Mouse (Mus musculus) forebrain, embryonic 13.5 days (tissue): Measurements from ENCODE around the gene Grcc10. TPM values are rescaled to one million over a fixed set of nuclear protein-coding genes. Genes with fewer than 3 reads are reported as not detected.

Experiments
- ATAC-seq: fragments of 200-750 bp; cut with Nextera tagmentation; 2 replicates; pipeline ENCODE4 v1.8.0; 2017
- H3K27ac ChIP-seq: fragments of 300-500 bp; sonication (generic); 2 replicates; pipeline ENCODE4 v1.5.1; 2015; ENCODE audit warnings: inconsistent platforms, mild to moderate bottlenecking, moderate library complexity
- H3K27me3 ChIP-seq: fragments of 300-500 bp; sonication (generic); 2 replicates; pipeline ENCODE4 v1.6.1; 2015; ENCODE audit warnings: mild to moderate bottlenecking, inconsistent platforms
- H3K36me3 ChIP-seq: fragments of 300-500 bp; sonication (generic); 2 replicates; pipeline ENCODE4 v1.6.1; 2015; ENCODE audit warnings: mild to moderate bottlenecking, inconsistent platforms; ENCODE audit not compliant: poor library complexity, severe bottlenecking
- H3K4me1 ChIP-seq: fragments of 300-500 bp; sonication (generic); 2 replicates; pipeline ENCODE4 v1.6.1; 2015; ENCODE audit warnings: inconsistent platforms
- H3K4me2 ChIP-seq: fragments of 300-500 bp; sonication (generic); 2 replicates; pipeline ENCODE4 v1.6.1; 2015; ENCODE audit warnings: inconsistent platforms, mild to moderate bottlenecking, moderate library complexity
- H3K4me3 ChIP-seq: fragments of 300-500 bp; sonication (generic); 2 replicates; pipeline ENCODE4 v1.5.1; 2015; ENCODE audit warnings: mild to moderate bottlenecking, inconsistent platforms
- H3K9ac ChIP-seq: fragments of 300-500 bp; sonication (generic); 2 replicates; pipeline ENCODE4 v1.6.1; 2015; ENCODE audit warnings: mild to moderate bottlenecking, inconsistent platforms
- H3K9me3 ChIP-seq: fragments of 300-500 bp; sonication (generic); replicated peaks from 2 replicates; pipeline ENCODE4 v1.6.1; 2016; ENCODE audit warnings: inconsistent platforms
- WGBS: fragments of 180-500 bp; shearing (Covaris S2); methylation state at CpG from one replicate; pipeline ENCODE4 v1.1.7; 2015; 5-methylcytosine and 5-hydroxymethylcytosine counted together
- polyA plus RNA-seq: library from polyadenylated mRNA; unstranded; fragments of >200 nt; fragmentation: Nextera tagmentation; extraction: Ambion mirVana; gene quantifications from 2 replicates; pipeline ENCODE4 v1.2.1, GENCODE M21; 2015

Grcc10 gene
- polyA plus RNA-seq, 1 experiment from 2014 or later = 699 TPM

- Histone ChIP-seq H3K4me3 (peak within 1 kb of the TSS; percentile 78), H3K27ac (peak within 1 kb of the TSS; percentile 98), H3K4me2 (peak within 1 kb of the TSS; percentile 77), H3K4me1 (peaks cover 54% of the 10 kb centered on the region), H3K9me3 (no peaks in the 10 kb centered on the region), H3K36me3 (peaks cover 13% of the 10 kb centered on the region; the same call in 1 of the 2 replicates), H3K9ac (peak within 1 kb of the TSS; percentile 97), H3K27me3 (no peaks in the 10 kb centered on the region)
- ATAC-seq = peak; percentile 62
- under 1% methylated on average over 34 of the region's 100 CpGs for WGBS
These were observed 14.8 kb upstream of the Grcc10 start, which contains the start of the genes Gm45234 and Atn1 for GRCm38 (mm10) chr6:124755831-124756595. Gene Gm45234, minus strand, starts transcription at chr6:124756021. Gene Atn1, minus strand, starts transcription at chr6:124756524.

DNA sequence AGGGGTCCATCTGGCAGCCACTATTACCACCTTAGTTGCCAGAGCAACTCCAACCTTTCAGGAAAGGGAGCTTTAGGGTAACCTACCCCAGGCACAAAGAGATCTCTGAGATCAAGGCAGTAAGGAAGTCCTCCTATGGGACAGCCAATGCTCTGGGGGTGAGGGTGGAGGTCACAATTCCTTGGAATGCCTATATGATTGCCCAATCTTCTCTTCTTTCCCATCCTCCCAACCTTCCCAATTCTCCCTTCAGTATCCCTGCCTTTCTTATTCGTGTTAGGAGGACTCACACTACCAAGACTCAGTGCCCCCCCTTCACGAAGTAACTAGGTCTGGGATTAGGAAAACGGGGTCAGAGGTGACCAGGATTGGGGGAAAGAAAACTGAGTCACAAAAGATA, 14.1 kb upstream of the Grcc10 start:
- Histone ChIP-seq H3K27ac (peak overlapping the region; percentile 98), H3K4me2 (peak overlapping the region; percentile 77), H3K9me3 (no peaks in the 10 kb centered on the region), H3K4me3 (peak overlapping the region; percentile 78), H3K36me3 (peaks cover 14% of the 10 kb centered on the region; the same call in 1 of the 2 replicates), H3K27me3 (no peaks in the 10 kb centered on the region), H3K4me1 (peaks cover 54% of the 10 kb centered on the region), H3K9ac (peak overlapping the region; percentile 97)
- ATAC-seq = no peak
- WGBS = 3% methylated on average over 3 of the region's 3 CpGs

DNA sequence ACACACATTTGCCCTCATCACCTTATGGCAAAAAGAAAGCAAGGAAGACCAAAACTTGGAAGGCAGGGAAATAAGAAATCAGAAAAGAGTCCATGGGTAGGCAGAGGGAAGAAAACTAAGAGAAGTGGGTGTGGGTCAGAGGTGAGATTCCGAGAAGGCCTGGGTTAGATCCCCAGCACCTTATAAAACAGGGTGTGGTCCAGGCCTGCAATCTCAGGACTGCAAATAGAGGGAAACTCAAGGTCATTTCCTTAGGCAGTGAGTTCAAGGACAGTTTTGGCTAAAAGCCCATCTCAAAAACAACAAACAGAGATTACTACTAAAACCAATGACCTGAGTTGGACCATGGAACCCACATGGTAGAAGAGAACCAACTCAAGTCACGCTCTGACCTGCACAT, 12.7 kb upstream of the Grcc10 start:
- Histone ChIP-seq H3K4me3 (no peak overlapping the region), H3K36me3 (peaks cover 29% of the 10 kb centered on the region), H3K27me3 (no peaks in the 10 kb centered on the region), H3K4me2 (no peak overlapping the region), H3K9me3 (no peaks in the 10 kb centered on the region), H3K9ac (no peak overlapping the region), H3K27ac (no peak overlapping the region), H3K4me1 (peaks cover 47% of the 10 kb centered on the region)
- ATAC-seq = no peak
- WGBS = 95% methylated on average over 2 of the region's 2 CpGs

DNA sequence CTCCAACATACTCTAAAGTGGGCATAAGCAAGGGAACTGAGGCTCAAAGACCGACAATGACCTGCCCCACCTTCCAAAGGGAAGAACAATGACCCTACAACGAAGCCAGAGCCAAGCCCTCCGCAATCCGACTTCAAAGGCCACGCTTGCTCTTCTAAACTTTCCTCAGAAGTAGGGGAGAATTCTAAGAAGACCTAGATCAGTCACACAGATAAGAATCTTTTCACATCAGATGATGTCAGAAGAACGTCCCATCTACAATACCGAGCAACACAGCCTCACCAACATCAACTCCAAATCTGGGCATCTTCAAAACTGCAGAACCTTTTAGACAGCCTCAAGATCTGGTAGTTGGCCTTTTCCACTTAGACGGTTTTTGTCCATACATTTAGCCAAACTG, 9.2 kb upstream of the Grcc10 start:
- 86% methylated on average over 8 of the region's 8 CpGs for WGBS
- Histone ChIP-seq H3K27me3 (no peaks in the 10 kb centered on the region), H3K36me3 (peaks cover 53% of the 10 kb centered on the region), H3K4me3 (no peak overlapping the region), H3K27ac (no peak overlapping the region), H3K9ac (no peak overlapping the region), H3K4me2 (no peak overlapping the region), H3K4me1 (peaks cover 43% of the 10 kb centered on the region), H3K9me3 (no peaks in the 10 kb centered on the region)
- ATAC-seq = no peak

- H3K9me3 ChIP-seq = no peaks in the 10 kb centered on the region
- H3K27me3 ChIP-seq = no peaks in the 10 kb centered on the region
- peaks cover 74% of the 10 kb centered on the region for H3K36me3 ChIP-seq
- H3K9ac ChIP-seq = peak overlapping the region; percentile 84; the same call in 1 of the 2 replicates
- 93% methylated on average over 7 of the region's 7 CpGs for WGBS
- peaks cover 28% of the 10 kb centered on the region for H3K4me1 ChIP-seq
- H3K4me2 ChIP-seq = peak overlapping the region; percentile 95
- no peak for ATAC-seq
- H3K4me3 ChIP-seq = peak overlapping the region; percentile 54
- H3K27ac ChIP-seq = no peak overlapping the region
These were observed 5.8 kb upstream of the Grcc10 start for GRCm38 (mm10) chr6:124746654-124747632.

DNA sequence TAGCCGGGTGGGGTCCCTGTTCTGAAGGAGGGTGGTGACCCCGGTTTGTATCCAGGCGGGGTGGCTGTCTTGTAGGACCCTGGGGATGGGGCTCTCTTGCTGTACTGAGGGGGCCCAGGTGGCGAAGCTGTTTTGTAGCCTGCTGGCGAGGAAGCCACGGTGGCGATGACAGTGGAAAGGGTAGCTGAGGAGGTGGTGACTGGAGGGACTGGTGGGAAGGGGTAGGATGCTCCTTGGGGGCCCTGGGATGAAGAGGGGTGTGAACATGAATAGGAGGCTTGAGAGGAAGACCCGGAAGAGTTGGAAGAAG, 5.1 kb upstream of the Grcc10 start:
- H3K27me3 ChIP-seq = no peaks in the 10 kb centered on the region
- peak; percentile 11 for ATAC-seq
- WGBS = 17% methylated on average over 8 of the region's 8 CpGs
- peak overlapping the region; percentile 95 for H3K4me2 ChIP-seq
- H3K4me3 ChIP-seq = peak overlapping the region; percentile 54
- no peaks in the 10 kb centered on the region for H3K9me3 ChIP-seq
- H3K36me3 ChIP-seq = peaks cover 70% of the 10 kb centered on the region
- H3K9ac ChIP-seq = peak overlapping the region; percentile 84
- peaks cover 33% of the 10 kb centered on the region for H3K4me1 ChIP-seq
- peak overlapping the region; percentile 90 for H3K27ac ChIP-seq

DNA sequence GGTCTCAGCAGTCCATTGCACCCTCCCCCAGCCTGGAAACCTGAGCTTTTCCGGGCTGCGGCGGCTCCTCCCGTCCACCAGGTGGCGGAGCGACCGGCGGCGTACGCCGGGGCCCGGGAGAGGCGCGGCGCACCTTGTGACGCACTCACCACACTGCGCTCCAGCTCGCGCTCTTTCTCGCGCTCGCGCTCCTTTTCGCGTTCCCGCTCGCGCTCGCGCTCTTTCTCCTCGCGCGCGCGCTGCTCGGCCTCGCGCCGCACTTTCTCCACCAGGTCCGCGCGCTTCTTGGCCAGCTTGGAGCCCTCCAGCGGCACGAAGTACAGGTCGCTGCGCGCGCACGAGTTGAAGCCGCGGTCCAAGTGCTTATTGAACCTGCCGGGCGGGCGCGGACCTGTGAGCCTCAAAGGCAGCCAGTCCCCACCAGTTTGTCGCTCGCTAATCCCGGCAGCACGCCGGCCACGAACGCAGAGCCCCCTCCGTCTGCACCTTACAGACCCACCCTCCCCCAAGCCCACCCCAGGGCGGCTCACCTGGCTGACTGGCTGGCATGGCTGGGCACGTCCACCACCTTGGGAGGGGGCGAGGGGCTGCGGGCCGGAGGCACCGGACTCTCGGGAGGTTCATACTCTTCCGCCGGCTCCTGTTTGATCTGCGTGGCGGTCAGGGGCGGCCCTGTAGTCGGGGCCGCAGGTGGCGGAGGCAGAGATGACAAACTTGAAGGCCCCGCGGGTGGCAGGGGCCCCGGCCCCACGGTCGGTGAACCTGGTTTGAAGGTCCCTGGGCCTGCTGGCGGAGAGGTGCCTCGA, 4.5 kb upstream of the Grcc10 start:
- no peaks in the 10 kb centered on the region for H3K27me3 ChIP-seq
- H3K36me3 ChIP-seq = peaks cover 68% of the 10 kb centered on the region
- ATAC-seq = peak; percentile 85
- H3K9ac ChIP-seq = peak overlapping the region; percentile 84
- WGBS = under 1% methylated on average over 84 of the region's 85 CpGs
- peak overlapping the region; percentile 90 for H3K27ac ChIP-seq
- H3K4me1 ChIP-seq = peaks cover 33% of the 10 kb centered on the region
- peak overlapping the region; percentile 54 for H3K4me3 ChIP-seq
- H3K4me2 ChIP-seq = peak overlapping the region; percentile 95
- no peaks in the 10 kb centered on the region for H3K9me3 ChIP-seq

DNA sequence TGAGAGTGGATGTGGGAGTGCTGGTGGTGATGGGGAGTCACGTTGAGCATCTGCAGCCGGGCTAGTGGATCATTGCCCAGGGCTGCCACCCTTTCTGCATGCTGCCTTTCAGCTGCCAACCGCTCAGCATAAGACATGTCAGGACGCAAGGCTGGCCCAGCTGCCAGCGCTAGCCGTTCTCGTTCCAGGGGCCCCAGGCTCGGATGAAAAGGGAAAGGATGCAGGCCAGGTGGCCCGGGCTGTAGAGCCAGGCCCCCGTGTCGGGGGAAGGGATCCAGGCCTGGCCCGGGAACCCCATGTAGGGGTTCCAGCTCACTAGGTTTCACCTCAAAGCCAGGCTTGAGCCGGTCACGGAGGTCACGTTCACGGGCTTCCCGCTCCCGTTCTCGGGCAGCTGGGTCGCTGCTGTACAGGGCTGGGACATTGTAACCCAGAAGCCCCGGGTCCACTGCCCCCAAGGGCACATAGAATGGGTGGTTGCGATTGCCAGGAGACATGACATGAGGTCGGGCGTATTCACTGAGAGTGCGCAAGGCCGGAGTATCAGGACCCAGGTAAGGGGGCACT, 3.7 kb upstream of the Grcc10 start:
- Histone ChIP-seq H3K9ac (no peak overlapping the region), H3K27me3 (no peaks in the 10 kb centered on the region), H3K4me1 (peaks cover 37% of the 10 kb centered on the region), H3K4me3 (peak overlapping the region; percentile 54), H3K9me3 (no peaks in the 10 kb centered on the region), H3K4me2 (peak overlapping the region; percentile 95), H3K27ac (peak overlapping the region; percentile 90), H3K36me3 (peaks cover 62% of the 10 kb centered on the region)
- 72% methylated on average over 26 of the region's 26 CpGs for WGBS
- no peak for ATAC-seq

DNA sequence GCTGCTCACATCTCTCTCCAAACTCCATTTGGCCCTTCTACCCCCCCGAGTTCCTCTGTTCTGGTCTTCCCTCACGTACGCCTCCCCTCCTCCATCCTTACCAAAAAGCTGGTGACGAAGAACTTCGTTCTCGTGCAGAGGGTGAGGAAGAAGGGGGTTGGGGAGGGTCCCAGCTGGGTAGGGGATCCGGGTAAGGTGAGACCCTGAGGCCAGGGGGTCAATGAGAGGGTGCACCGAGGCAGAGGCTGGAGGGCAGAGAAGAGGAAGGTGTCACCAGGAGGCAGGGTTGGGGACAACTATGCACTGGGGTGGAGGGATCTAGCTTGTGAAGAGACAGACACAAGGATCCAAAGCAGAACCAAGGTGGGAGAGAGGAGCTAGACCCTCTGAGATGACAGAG, 2.5 kb upstream of the Grcc10 start:
- Histone ChIP-seq H3K9me3 (no peaks in the 10 kb centered on the region), H3K36me3 (peaks cover 56% of the 10 kb centered on the region), H3K4me3 (no peak overlapping the region), H3K4me2 (no peak overlapping the region), H3K27ac (no peak overlapping the region; the same call in 1 of the 2 replicates), H3K27me3 (no peaks in the 10 kb centered on the region), H3K4me1 (peaks cover 49% of the 10 kb centered on the region), H3K9ac (no peak overlapping the region)
- 91% methylated on average over 8 of the region's 8 CpGs for WGBS
- ATAC-seq = no peak

DNA sequence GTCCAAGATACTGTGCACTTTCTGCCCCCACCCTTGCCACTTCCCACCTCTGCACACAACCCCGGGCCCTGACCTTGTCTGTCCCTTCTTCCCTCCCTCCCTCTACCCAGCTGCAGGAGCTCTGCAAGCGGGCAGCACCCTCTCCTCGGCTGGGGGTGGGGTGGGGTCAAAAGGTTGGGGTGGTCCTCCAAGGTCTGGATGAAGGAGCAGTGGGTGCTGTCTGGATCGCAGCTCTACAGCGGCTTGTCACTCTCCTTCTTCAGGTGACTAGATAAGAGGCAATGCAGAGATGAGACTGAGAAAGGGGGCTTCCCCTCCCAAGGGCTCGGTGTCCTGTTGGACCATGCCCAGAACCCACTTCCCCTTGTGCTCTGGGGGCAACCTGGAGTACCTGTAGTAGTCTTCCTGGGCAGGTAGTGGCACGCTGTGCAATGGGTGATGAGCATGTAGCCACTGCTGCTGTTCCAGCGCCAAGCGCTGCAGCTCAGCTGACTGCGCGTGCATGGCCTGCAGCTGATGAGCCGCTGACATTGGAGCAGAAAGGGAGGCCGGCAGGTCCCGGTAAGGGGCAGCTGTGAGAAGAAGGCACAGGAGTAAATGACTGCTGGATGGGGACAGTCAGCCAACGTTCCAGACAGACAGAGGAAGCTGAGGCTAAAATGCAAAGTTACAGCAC, 1.8 kb upstream of the Grcc10 start:
- no peak overlapping the region for H3K4me2 ChIP-seq

DNA sequence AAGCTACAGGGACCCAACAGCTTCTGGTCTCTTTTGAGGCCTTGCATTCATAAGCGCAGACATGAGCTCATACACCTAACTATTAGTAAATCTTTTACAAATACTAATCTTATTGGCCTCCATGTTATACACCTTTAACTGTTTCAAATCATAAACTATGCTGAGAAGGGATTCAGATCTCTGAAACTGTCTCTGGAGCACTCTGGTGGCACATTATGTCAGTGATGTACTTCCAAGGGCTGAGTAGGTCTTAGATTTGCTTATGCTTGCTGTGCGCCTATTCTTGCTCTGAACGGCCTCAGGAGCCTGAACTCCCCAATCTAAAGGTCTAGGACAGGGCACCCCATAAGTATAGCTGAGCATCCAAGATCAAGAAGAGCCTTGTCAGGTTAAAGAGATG, 668 bp upstream of the Grcc10 start:
- H3K36me3 ChIP-seq = peaks cover 41% of the 10 kb centered on the region
- peak overlapping the region; percentile 95 for H3K9ac ChIP-seq
- no peaks in the 10 kb centered on the region for H3K9me3 ChIP-seq
- WGBS = 65% methylated on average over 3 of the region's 3 CpGs
- peak overlapping the region; percentile 78 for H3K4me2 ChIP-seq
- H3K27ac ChIP-seq = peak overlapping the region; percentile 100
- ATAC-seq = no peak
- H3K4me1 ChIP-seq = peaks cover 48% of the 10 kb centered on the region
- no peaks in the 10 kb centered on the region for H3K27me3 ChIP-seq
- peak overlapping the region; percentile 67 for H3K4me3 ChIP-seq

More for the DNA sequence above, 1.8 kb upstream of the Grcc10 start:
- Histone ChIP-seq H3K4me3 (no peak overlapping the region), H3K9me3 (no peaks in the 10 kb centered on the region), H3K4me1 (peaks cover 53% of the 10 kb centered on the region), H3K27ac (no peak overlapping the region), H3K27me3 (no peaks in the 10 kb centered on the region), H3K9ac (no peak overlapping the region), H3K36me3 (peaks cover 52% of the 10 kb centered on the region)
- no peak for ATAC-seq
- 91% methylated on average over 15 of the region's 15 CpGs for WGBS
